17 mouse cellular contexts compared by ENCODE assay signal in genomic region chr12:77516805-77517204, GRCm38 (mm10).
"Had no signal": no experiment of that assay in that cellular context is flagged by ENCODE, and none has a peak within 500 bp of the region (broad histone marks: within the 10 kb centered on the region; RNA-seq: fewer than 3 reads in every experiment).

No protein-coding gene starts in this region.

- H3K9me3 ChIP-seq: midbrain, embryonic 10.5 days; midbrain, embryonic 12.5 days; neural tube, embryonic 13.5 days; neural tube, embryonic 15.5 days had no signal

- H3K9ac ChIP-seq: lung, embryonic 14.5 days; midbrain, embryonic 12.5 days; neural tube, embryonic 13.5 days; neural tube, embryonic 15.5 days had no signal

- H3K36me3 ChIP-seq: midbrain, embryonic 10.5 days; midbrain, embryonic 12.5 days; neural tube, embryonic 13.5 days; neural tube, embryonic 15.5 days had no signal

- H3K4me3 ChIP-seq: midbrain, embryonic 10.5 days; midbrain, embryonic 12.5 days; myocyte; neural tube, embryonic 13.5 days; neural tube, embryonic 15.5 days had no signal

- ATAC-seq: midbrain, embryonic 16.5 days had no signal

- H3K4me2 ChIP-seq: lung, embryonic 14.5 days; midbrain, embryonic 12.5 days; neural tube, embryonic 13.5 days; neural tube, embryonic 15.5 days had no signal

- H3K27me3 ChIP-seq: midbrain, embryonic 12.5 days; neural tube, embryonic 13.5 days; neural tube, embryonic 15.5 days had no signal

- H3K27ac ChIP-seq: midbrain, embryonic 10.5 days; midbrain, embryonic 12.5 days; neural tube, embryonic 13.5 days; neural tube, embryonic 15.5 days had no signal

- DNase-seq: lung, embryonic 14.5 days; lung, postnatal 10 days; lung, postnatal 4 days; retina, postnatal 1 day; right cerebral cortex, adult 18-20 months; right cerebral cortex, postnatal 25 days; right cerebral cortex, postnatal 4 days; spleen, adult 18-20 months; thymus, adult 18-20 months; thymus, postnatal 14 days; thymus, postnatal 36 days had no signal

- H3K4me1 ChIP-seq: midbrain, embryonic 12.5 days; neural tube, embryonic 13.5 days; neural tube, embryonic 15.5 days had no signal
